Mouse (Mus musculus): Measurements from ENCODE around the gene F11r. TPM values are rescaled to one million over a fixed set of nuclear protein-coding genes. Genes with fewer than 3 reads are reported as not detected.

The F11r gene
- total and polyA plus RNA-seq, 3 experiments: 0.31 to 1.8 TPM; not detected in 1

DNA sequence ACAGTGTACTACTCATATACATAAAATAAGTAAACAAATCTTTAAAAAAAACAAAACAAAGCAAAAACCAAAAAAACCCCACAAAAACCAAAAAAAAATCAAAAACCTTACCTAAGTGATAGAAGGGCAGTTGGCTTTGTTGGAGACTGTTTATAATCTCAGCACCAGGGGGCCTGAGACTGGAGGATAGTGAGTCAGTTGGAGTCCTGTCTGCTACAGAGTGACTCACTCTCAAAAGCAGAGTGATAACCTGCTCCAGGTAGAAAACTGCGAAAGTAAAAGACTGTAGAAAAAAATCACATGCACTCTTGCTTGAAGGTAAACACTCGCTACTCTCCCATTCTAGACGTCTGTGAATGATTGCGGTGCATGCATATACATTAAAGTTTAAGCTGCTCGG lies 7.7 kb downstream of the F11r start:
- H3K9me3 ChIP-seq (replicated peaks; ENCODE audit: insufficient read depth, low read length): no peaks in the 10 kb centered on the region
- peaks cover 0 to 13% of the 10 kb centered on the region in 2 experiments; a peak in 2 of 4 replicates for H3K4me1 ChIP-seq (ENCODE audit: control insufficient read depth in 1 of 2, insufficient read depth in 2 of 2, low read length in 2 of 2)
- H3K9ac ChIP-seq (ENCODE audit: control insufficient read depth, low read depth, low read length, poor library complexity, severe bottlenecking): no peak overlapping the region
- H3K79me2 ChIP-seq (ENCODE audit: control insufficient read depth, insufficient read depth, low read length, poor library complexity): no peaks in the 10 kb centered on the region
- TF ChIP-seq TAL1 (IDR thresholded peaks at IDR 0.05; ENCODE audit: low read length) (no peak), HCFC1 (IDR thresholded peaks at IDR 0.05; ENCODE audit: low read depth, low read length) (no peak), BHLHE40 (IDR thresholded peaks at IDR 0.05; ENCODE audit: borderline replicate concordance, low read depth, low read length) (no peak), RCOR1 (IDR thresholded peaks at IDR 0.05; ENCODE audit: low read depth, low read length) (no peak), RAD21 (IDR thresholded peaks at IDR 0.05; ENCODE audit: low read depth, low read length) (no peak), KAT2A (conservative IDR thresholded peaks at IDR 0.05; ENCODE audit: low read depth, low read length) (no peak), MYC (IDR thresholded peaks at IDR 0.05; ENCODE audit: low read depth, low read length) (no peak), POLR2AphosphoS5 (IDR thresholded peaks at IDR 0.05; ENCODE audit: borderline replicate concordance, low read depth, low read length) (no peak), MAFK (IDR thresholded peaks at IDR 0.05; ENCODE audit: borderline replicate concordance, low read depth, low read length) (no peak), MAZ (IDR thresholded peaks at IDR 0.05; ENCODE audit: low read depth, low read length) (no peak), CHD1 (IDR thresholded peaks at IDR 0.05; ENCODE audit: low read depth, low read length) (no peak)
- H3K4me3 ChIP-seq (ENCODE audit: control insufficient read depth in 1 of 2, insufficient read depth in 1 of 2, low read depth in 2 of 2, low read length in 2 of 2): no peak overlapping the region
- H3K27ac ChIP-seq (ENCODE audit: control insufficient read depth, low read depth, low read length): no peak overlapping the region
- DNase-seq (ENCODE audit: low read depth, low spot score): no peak
- H3K27me3 ChIP-seq (ENCODE audit: control insufficient read depth in 1 of 2, insufficient read depth in 2 of 2, low read length in 2 of 2): no peaks in the 10 kb centered on the region
- H3K36me3 ChIP-seq (ENCODE audit: control insufficient read depth in 1 of 2, insufficient read depth in 2 of 2, low read length in 2 of 2): peaks cover 0 to 3% of the 10 kb centered on the region in 2 experiments; a peak in 2 of 4 replicates

DNA sequence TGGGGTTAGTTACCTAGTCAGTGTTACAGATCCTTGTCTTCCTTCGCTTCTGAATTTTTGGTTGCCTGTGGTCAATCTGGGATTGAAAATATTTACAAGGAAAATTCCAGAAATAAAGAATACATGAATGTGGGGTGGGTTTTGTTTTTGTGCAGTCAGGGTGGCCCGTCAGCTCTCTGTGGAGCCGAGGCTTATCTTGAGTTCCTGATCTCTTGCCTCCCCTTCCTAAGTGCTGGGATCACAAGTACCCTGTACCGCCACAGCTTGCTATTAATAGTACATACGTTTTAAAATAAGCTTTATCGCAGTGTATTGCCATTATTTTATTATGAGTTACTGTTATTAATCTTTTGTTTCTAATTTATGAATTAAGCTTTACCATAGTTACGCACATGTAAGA lies 9.5 kb downstream of the F11r start:
- Histone ChIP-seq H3K4me1 (ENCODE audit: control insufficient read depth in 1 of 2, insufficient read depth in 2 of 2, low read length in 2 of 2) (no peaks in the 10 kb centered on the region), H3K4me3 (ENCODE audit: control insufficient read depth in 1 of 2, insufficient read depth in 1 of 2, low read depth in 2 of 2, low read length in 2 of 2) (no peak overlapping the region), H3K36me3 (ENCODE audit: control insufficient read depth in 1 of 2, insufficient read depth in 2 of 2, low read length in 2 of 2) (no peaks in the 10 kb centered on the region), H3K27ac (ENCODE audit: control insufficient read depth, low read depth, low read length) (no peak overlapping the region), H3K79me2 (ENCODE audit: control insufficient read depth, insufficient read depth, low read length, poor library complexity) (no peaks in the 10 kb centered on the region), H3K9ac (ENCODE audit: control insufficient read depth, low read depth, low read length, poor library complexity, severe bottlenecking) (no peak overlapping the region), H3K9me3 (replicated peaks; ENCODE audit: insufficient read depth, low read length) (no peaks in the 10 kb centered on the region), H3K27me3 (ENCODE audit: control insufficient read depth in 1 of 2, insufficient read depth in 2 of 2, low read length in 2 of 2) (peaks cover 0 to 2% of the 10 kb centered on the region in 2 experiments; a peak in 1 of 4 replicates)
- TF ChIP-seq E2F4 (IDR thresholded peaks at IDR 0.05; ENCODE audit: borderline replicate concordance, low read depth, low read length) (no peak), UBTF (IDR thresholded peaks at IDR 0.05; ENCODE audit: borderline replicate concordance, insufficient read depth, low read depth, low read length) (no peak), RCOR1 (IDR thresholded peaks at IDR 0.05; ENCODE audit: low read depth, low read length) (no peak), ETS1 (IDR thresholded peaks at IDR 0.05; ENCODE audit: low read depth, low read length) (no peak), GABPA (IDR thresholded peaks at IDR 0.05; ENCODE audit: low read depth, low read length) (no peak), CTCF (IDR thresholded peaks at IDR 0.05 in 2 of 3, conservative IDR thresholded peaks at IDR 0.05 in 1 of 3; ENCODE audit: control insufficient read depth in 1 of 3, insufficient read depth in 1 of 3, low read depth in 2 of 3, low read length in 3 of 3, poor library complexity in 1 of 3, severe bottlenecking in 1 of 3) (no peak), MEF2A (IDR thresholded peaks at IDR 0.05; ENCODE audit: extremely low read depth, insufficient replicate concordance, low read depth, low read length, poor library complexity, severe bottlenecking) (no peak), POLR2AphosphoS5 (IDR thresholded peaks at IDR 0.05; ENCODE audit: borderline replicate concordance, low read depth, low read length) (no peak), MAFK (IDR thresholded peaks at IDR 0.05; ENCODE audit: borderline replicate concordance, low read depth, low read length) (no peak), USF2 (IDR thresholded peaks at IDR 0.05; ENCODE audit: borderline replicate concordance in 1 of 2, insufficient read depth in 1 of 2, low read depth in 1 of 2, low read length in 2 of 2) (no peak), TCF12 (IDR thresholded peaks at IDR 0.05; ENCODE audit: low read depth, low read length) (no peak), ZNF384 (IDR thresholded peaks at IDR 0.05; ENCODE audit: low read depth, low read length) (no peak), ZC3H11A (IDR thresholded peaks at IDR 0.05; ENCODE audit: low read depth, low read length) (no peak), USF1 (IDR thresholded peaks at IDR 0.05; ENCODE audit: low read depth, low read length) (no peak), TBP (IDR thresholded peaks at IDR 0.05; ENCODE audit: low read depth, low read length) (no peak), TAL1 (IDR thresholded peaks at IDR 0.05; ENCODE audit: low read length) (no peak), CHD1 (IDR thresholded peaks at IDR 0.05; ENCODE audit: low read depth, low read length) (no peak), KAT2A (conservative IDR thresholded peaks at IDR 0.05; ENCODE audit: low read depth, low read length) (no peak)
- DNase-seq (ENCODE audit: low read depth, low spot score): no peak

Data from MEL (cell line).